Mouse (Mus musculus) bone marrow, adult 2 months (tissue): ENCODE results near the gene Rapgefl1. TPM values are rescaled to one million over a fixed set of nuclear protein-coding genes. Genes with fewer than 3 reads are reported as not detected.

ENCODE experiments used
- H3K27ac ChIP-seq: fragments of 200-500 bp; 2 replicates; pipeline ENCODE4 v1.5.1; 2012; ENCODE audit warnings: low read depth, mild to moderate bottlenecking, control low read depth, inconsistent platforms, low read length; ENCODE audit not compliant: control insufficient read depth, poor library complexity, insufficient read depth
- H3K4me1 ChIP-seq: fragments of 200-500 bp; 2 replicates; pipeline ENCODE4 v1.6.1; 2011; ENCODE audit warnings: low read length; ENCODE audit not compliant: control insufficient read depth, insufficient read depth
- H3K4me3 ChIP-seq: fragments of 200-500 bp; replicated peaks from 2 replicates; pipeline ENCODE3; 2011; ENCODE audit warnings: mild to moderate bottlenecking, low read depth, low read length, control low read depth; ENCODE audit not compliant: control insufficient read depth
- CTCF ChIP-seq: fragments of 200-500 bp; IDR thresholded peaks from 2 replicates; pipeline ENCODE4 v1.5.1; 2011; ENCODE audit warnings: low read length, control low read depth; ENCODE audit not compliant: control insufficient read depth, insufficient read depth
- POLR2A ChIP-seq: fragments of 200-500 bp; IDR thresholded peaks from 2 replicates; pipeline ENCODE4 v1.6.1; 2011; ENCODE audit warnings: low read depth, mild to moderate bottlenecking, control low read depth, low read length, borderline replicate concordance; ENCODE audit not compliant: control insufficient read depth
- WGBS: fragments of 180-500 bp; shearing (Covaris S2); methylation state at CpG from one replicate; pipeline ENCODE4 v1.1.7; 2018; 5-methylcytosine and 5-hydroxymethylcytosine counted together
- polyA plus RNA-seq: library from polyadenylated mRNA; stranded (reverse); fragments of >200 nt; gene quantifications from 2 replicates; pipeline ENCODE4 v1.2.4, GENCODE M21; 2011; ENCODE audit warnings: low replicate concordance; ENCODE audit not compliant: missing spikeins, insufficient read depth, insufficient read length

Gene Rapgefl1
- polyA plus RNA-seq, 1 experiment: 6.8 TPM

DNA sequence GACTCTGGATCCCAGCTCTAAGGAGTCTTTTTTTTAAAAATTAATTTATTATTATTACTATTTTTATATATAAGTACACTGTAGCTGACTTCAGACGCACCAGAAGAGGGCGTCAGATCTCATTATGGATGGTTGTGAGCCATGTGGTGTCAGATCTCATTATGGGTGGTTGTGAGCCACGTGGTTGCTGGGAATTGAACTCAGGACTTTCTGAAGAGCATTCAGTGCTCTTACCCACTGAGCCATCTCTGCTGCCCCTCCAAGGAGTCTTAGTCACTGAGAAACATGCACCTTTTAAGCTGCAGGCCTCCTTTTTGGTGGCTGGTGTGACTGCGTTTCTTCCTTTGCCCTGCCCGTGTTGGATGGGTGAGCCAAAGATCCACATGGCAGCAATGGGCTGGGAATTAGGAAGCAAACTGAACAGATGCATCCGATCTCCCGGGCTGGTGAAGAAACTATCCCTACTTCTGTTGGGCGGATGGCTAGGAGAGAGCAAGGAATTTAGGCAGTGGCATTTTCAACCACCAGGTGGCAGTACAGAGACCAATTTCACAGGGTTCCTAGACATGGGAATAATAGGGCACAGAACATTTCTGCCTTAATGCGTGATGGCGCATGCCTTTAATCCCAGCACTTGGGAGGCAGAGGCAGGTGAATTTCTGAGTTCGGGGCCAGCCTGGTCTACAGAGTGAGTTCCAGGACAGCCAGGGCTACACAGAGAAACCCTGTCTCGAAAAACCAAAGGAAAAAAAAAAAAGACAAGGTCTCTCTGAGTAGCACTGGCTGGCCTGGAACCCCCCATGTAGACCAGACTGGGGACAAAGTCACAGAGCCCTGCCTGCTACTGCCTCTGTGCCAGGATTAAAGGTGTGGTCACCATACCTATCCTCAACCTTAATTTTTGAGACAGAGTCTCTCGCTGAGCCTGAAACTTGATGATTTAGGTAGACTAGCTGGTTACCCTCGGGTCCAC, 22.5 kb downstream of the Rapgefl1 start:
- H3K4me1 ChIP-seq: no peaks in the 10 kb centered on the region
- H3K27ac ChIP-seq: no peak overlapping the region
- TF ChIP-seq POLR2A (no peak), CTCF (peak; percentile 55)
- WGBS: 31% methylated on average over 14 of the region's 14 CpGs
- H3K4me3 ChIP-seq: no peak overlapping the region

DNA sequence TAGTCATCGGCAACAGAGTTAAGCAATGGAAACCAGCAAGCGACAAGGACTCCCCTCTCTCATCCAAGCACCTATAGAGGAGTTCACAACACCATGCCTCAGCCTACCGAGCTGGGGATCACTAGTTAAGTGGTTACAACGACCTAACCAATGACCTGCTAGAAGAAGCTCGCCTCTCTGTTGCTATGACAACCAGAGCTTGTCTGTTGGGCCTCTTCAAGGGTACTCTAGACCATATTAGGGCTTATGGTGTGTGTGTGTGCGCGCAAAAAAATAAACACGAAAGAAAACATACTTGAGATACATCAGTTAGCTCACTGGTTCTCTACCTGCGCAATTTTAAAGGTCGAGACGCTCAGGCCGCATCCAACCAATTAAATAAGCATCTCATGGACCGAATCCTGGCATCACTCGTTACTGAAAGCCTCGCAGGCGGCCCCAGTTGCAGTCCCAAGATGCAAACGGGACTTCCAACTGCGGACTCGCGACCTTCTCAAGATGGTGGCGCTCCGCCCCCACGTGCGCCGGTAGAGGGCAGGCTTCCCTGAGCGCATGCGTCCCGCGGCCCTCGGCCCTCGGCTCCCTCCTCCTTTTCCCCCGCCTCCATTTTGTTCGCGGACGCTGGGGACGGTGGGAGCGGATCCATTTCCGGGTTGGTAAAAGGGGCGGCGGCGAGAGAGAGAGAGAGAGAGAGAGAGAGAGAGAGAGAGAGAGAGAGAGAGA, 26.6 kb downstream of the Rapgefl1 start, which contains the start of gene Wipf2:
Wipf2 (plus strand) TSS at position 611 of the 723 bp plus-strand sequence.
- H3K4me3 ChIP-seq: peak within 1 kb of the TSS; percentile 88
- 6% methylated on average over 40 of the region's 41 CpGs for WGBS
- TF ChIP-seq POLR2A (peak; percentile 59; the same call in 1 of the 2 replicates), CTCF (peak; percentile 75)

DNA sequence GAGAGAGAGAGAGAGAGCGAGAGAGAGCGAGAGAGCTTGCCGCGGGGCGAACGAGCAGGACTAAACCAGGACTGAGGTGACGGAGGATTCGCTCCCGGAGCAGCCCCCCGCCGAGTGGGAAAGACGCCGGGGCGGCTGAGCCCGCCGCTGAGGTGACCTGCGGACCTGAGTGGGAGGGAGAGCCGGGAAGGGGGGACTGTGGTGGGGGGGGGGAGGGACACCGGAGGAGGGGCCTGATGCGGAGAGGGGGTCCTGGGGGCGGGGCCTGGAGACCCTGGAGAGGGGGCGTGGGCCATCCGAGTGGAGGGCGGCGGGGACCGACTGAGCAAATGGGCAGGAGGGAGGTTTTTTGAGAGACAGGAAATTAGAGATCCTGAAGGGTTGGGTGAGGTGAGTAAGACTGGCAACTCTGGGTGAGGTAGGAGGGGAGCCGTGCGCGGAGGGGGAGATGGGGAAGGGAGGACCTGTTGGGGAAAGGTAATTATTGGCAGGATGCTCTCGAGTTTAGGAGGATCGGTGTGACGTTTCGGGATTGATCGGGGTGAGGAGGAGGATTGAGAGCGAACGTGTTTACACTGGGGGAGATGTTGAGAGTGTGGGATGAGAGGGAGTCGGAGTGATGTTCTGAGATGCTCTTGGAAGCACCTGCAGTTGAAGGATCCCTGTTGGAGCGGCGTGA, 27.3 kb downstream of the Rapgefl1 start:
- under 1% methylated on average over 38 of the region's 39 CpGs for WGBS
- TF ChIP-seq POLR2A: no peak
- no peak for TF ChIP-seq CTCF
- Histone ChIP-seq H3K4me1 (no peaks in the 10 kb centered on the region; the same call in 1 of the 2 replicates), H3K27ac (peak overlapping the region; percentile 75), H3K4me3 (peak overlapping the region; percentile 88)

More for the DNA sequence above, 26.6 kb downstream of the Rapgefl1 start, which contains the start of gene Wipf2:
- H3K27ac ChIP-seq: peak within 1 kb of the TSS; percentile 75
- H3K4me1 ChIP-seq: no peaks in the 10 kb centered on the region; the same call in 1 of the 2 replicates

DNA sequence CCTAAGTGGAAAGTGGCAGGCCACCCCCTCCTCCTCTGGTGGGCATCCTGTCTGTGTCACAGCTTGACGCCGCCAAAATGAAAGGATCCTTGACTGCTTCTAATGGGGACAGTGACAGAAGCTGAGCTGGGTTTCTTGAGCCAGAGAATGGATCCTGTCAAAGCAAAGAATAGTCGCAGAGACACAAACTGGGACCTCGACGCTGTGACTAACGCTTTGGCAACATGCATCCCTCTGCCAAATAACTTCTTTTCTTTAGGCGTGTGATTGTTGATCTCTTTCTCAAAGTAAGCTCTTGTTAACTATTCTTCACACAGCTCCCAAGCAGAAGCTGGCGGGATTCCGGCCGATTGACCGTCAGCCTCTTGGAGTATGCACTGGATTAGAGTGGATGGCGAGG, 30.7 kb downstream of the Rapgefl1 start:
- WGBS: 94% methylated on average over 12 of the region's 12 CpGs
- H3K27ac ChIP-seq: no peak overlapping the region
- TF ChIP-seq CTCF: no peak
- TF ChIP-seq POLR2A: no peak
- H3K4me1 ChIP-seq: no peaks in the 10 kb centered on the region; the same call in 1 of the 2 replicates
- no peak overlapping the region for H3K4me3 ChIP-seq

DNA sequence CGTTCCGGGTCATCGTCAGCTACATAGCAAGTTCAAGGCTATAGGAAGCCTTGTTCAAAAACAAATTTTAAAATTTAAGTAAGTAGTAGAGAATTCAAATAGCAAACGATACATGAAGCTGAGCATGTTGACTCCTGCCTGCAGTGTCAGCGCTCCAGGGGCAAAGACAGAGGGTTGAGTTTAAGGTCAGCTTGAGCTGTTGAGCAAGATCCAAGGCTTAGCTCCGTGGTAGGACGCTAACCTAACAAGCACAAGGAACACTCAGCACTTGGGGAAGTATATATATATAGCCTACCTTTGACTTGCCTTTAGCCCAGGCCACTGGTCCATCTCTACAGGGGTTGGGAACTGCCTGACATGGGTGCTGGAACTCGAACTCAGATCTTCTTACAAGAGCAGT, 33.3 kb downstream of the Rapgefl1 start:
- no peak overlapping the region for H3K4me3 ChIP-seq
- H3K27ac ChIP-seq: no peak overlapping the region
- WGBS: 79% methylated on average over 8 of the region's 8 CpGs
- TF ChIP-seq CTCF: no peak
- no peak for TF ChIP-seq POLR2A
- no peaks in the 10 kb centered on the region; the same call in 1 of the 2 replicates for H3K4me1 ChIP-seq

DNA sequence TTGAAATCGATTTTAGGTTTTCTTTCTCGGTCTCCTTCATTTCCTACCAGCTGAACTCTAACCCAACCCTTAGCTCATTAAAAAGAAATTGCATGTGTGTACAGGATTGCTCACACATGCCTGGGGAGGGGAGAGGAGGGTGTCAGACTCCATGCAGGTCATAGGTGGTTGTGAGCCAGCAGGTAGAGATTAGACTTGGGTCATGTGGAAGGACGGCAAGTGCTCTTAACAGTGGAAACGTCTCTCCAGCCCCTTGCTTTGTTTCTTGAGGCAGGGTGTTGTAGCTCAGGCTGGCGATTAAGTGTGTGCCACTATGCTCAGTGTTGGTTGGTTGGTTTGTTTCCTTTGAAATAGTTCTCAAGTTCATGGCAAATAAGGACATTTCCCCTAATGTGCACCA, 34.2 kb downstream of the Rapgefl1 start:
- TF ChIP-seq POLR2A (no peak), CTCF (no peak)
- WGBS: 72% methylated on average over 5 of the region's 5 CpGs
- no peak overlapping the region for H3K4me3 ChIP-seq
- no peaks in the 10 kb centered on the region; the same call in 1 of the 2 replicates for H3K4me1 ChIP-seq
- no peak overlapping the region for H3K27ac ChIP-seq

DNA sequence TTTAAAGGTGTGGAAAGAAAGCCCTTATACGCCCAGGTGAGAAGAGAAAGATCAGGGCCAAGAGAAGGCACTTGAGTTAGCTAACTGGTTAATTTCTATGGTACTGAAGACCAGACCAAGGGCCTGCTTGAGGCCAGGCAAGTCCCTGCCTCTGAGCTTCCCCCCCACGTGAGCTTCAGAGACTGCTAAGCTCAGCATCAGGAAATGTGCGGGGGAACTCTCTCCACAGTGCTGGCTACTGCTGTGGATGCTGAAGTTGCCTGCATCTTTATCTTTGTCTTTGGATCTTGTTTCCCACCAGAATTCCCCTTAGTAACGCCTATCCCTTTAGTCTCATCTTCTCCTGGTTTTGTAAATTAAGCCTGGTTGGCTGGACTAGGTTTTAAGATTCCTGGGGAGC, 34.8 kb downstream of the Rapgefl1 start:
- 65% methylated on average over 4 of the region's 4 CpGs for WGBS
- TF ChIP-seq POLR2A (no peak), CTCF (no peak)
- no peak overlapping the region for H3K27ac ChIP-seq
- no peaks in the 10 kb centered on the region; the same call in 1 of the 2 replicates for H3K4me1 ChIP-seq
- H3K4me3 ChIP-seq: no peak overlapping the region

DNA sequence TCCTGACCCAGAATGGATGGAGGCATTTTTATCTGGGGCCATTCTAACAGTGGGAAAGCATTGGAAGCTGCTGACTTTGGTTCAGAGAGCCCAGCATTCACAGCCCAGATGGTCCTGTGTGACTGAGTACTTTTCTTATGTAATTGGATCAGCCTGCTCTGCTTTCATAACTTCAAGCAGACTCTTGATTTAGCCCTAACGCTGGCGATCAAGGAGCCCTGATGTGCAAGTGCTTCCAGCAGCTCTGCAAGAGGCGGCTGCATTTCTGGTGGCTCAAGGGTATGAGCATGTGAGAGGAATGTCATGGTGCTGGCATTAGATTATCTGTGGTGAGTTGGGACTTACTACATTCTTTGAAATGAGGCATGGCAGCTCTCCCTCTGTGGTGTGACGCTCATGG, 35.5 kb downstream of the Rapgefl1 start:
- Histone ChIP-seq H3K4me3 (no peak overlapping the region), H3K4me1 (no peaks in the 10 kb centered on the region; the same call in 1 of the 2 replicates), H3K27ac (no peak overlapping the region)
- TF ChIP-seq CTCF (no peak), POLR2A (no peak)
- WGBS: 76% methylated on average over 4 of the region's 4 CpGs
